Mouse (Mus musculus) cortical plate, adult 2 months (tissue): ENCODE results near the gene Ern1.

Experiments
- CTCF ChIP-seq: fragments of 200-500 bp; IDR thresholded peaks from 2 replicates; pipeline ENCODE4 v1.5.1; 2011; ENCODE audit warnings: mild to moderate bottlenecking, control low read depth, low read length; ENCODE audit not compliant: insufficient read depth; ENCODE audit errors: extremely low read depth
- POLR2A ChIP-seq: fragments of 200-500 bp; IDR thresholded peaks from 2 replicates; pipeline ENCODE4 v1.6.1; 2011; ENCODE audit warnings: mild to moderate bottlenecking, low read length, control low read depth; ENCODE audit not compliant: insufficient read depth; ENCODE audit errors: extremely low read depth

GRCm38 (mm10) chr11:106503425-106503717 is 15.7 kb upstream of the Ern1 start:
- no peak for TF ChIP-seq CTCF
- no peak for TF ChIP-seq POLR2A
